Mouse (Mus musculus) cerebellum, postnatal 14 days (tissue): Measurements from ENCODE around the gene Ssxb1.
"Not testable (repeated sequence)": the region's sequence is repeated elsewhere in the genome, so short reads cannot be mapped to it uniquely, and the experiment has no call there.

Experiments used
- DNase-seq, 2 experiments: peaks; one replicate each; pipeline ENCODE4 v3.0.0; 2021; ENCODE audit warnings: mixed read lengths in 2 of 2

Ssxb1 gene

GRCm38 (mm10) chrX:8413005-8413404, at the start of gene Ssxb1:
Gene Ssxb1, plus strand, starts transcription at chrX:8413305.
- DNase-seq: not testable (repeated sequence)

- not testable (repeated sequence) for DNase-seq
These were observed 46.4 kb upstream of the Ssxb1 start, which contains the start of gene Ssxb9 for GRCm38 (mm10) chrX:8366678-8367077. Gene Ssxb9, plus strand, starts transcription at chrX:8366978.

- DNase-seq: not testable (repeated sequence)
These were observed 48.5 kb downstream of the Ssxb1 start, which contains the start of gene Ssxb2 for GRCm38 (mm10) chrX:8461626-8462025. Gene Ssxb2, minus strand, starts transcription at chrX:8461726.
